ENCODE assay signal across 9 mouse cellular contexts in the genomic region with DNA sequence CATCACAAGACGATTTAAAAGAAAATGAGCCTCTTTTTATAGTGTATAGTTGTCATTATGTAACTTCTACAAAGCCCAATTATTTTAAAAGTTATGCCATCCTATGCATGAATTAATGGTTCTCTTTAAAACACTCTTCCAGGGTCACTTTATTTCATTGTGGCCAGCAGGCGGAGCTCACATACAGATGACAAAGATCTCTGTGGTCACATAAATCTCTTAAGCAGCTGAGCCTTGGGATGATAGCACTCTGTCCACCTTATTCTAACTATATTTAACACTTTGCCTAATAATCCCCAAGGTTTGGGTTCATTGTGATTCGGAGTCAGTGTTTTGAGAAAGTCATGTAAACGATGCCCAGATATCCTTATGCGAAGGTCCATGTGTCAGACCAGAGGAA. TPM values are rescaled to one million over a fixed set of nuclear protein-coding genes. Genes with fewer than 3 reads are reported as not detected.
A peak's percentile ranks its signal among the peaks of the same experiment; 100 is the strongest.
DNase-seq lines count a peak whose midpoint lies in the region; ATAC-seq and TF ChIP-seq lines count a peak whose summit lies in the region.
"Had no signal": no experiment of that assay in that cellular context is flagged by ENCODE, and none has a peak within 500 bp of the region (broad histone marks: within the 10 kb centered on the region; RNA-seq: fewer than 3 reads in every experiment).

No protein-coding gene starts in this region.

- no peak overlapping the region for H3K4me3 ChIP-seq in forebrain, embryonic 10.5 days
- no peak overlapping the region for H3K4me3 ChIP-seq in forebrain, embryonic 16.5 days (replicated peaks; ENCODE audit: low read length)
- H3K4me3 ChIP-seq in limb, embryonic 10.5 days: no peak overlapping the region
- H3K4me3 ChIP-seq in stomach, postnatal 0 days (ENCODE audit: low read depth, low read length): no peak overlapping the region
- H3K4me3 ChIP-seq: embryonic facial prominence, embryonic 15.5 days had no signal

- no peaks in the 10 kb centered on the region for H3K36me3 ChIP-seq in forebrain, embryonic 10.5 days (replicated peaks)
- no peaks in the 10 kb centered on the region for H3K36me3 ChIP-seq in forebrain, embryonic 16.5 days (ENCODE audit: control insufficient read depth, insufficient read depth)
- no peaks in the 10 kb centered on the region for H3K36me3 ChIP-seq in limb, embryonic 10.5 days
- no peaks in the 10 kb centered on the region for H3K36me3 ChIP-seq in stomach, postnatal 0 days (ENCODE audit: control insufficient read depth, insufficient read depth, low read length)
- H3K36me3 ChIP-seq: embryonic facial prominence, embryonic 15.5 days had no signal

- no peak for ATAC-seq in forebrain, embryonic 16.5 days
- ATAC-seq in frontal cortex, adult (ENCODE audit: low TSS enrichment): peak; percentile 83
- no peak for ATAC-seq in stomach, postnatal 0 days (ENCODE audit: low FRiP score, low TSS enrichment)

- 53% methylated on average over 5 of the region's 5 CpGs for WGBS in forebrain, embryonic 10.5 days
- 51% methylated on average over 5 of the region's 5 CpGs for WGBS in forebrain, embryonic 16.5 days
- WGBS in limb, embryonic 10.5 days: 56% methylated on average over 5 of the region's 5 CpGs
- 52% methylated on average over 5 of the region's 5 CpGs for WGBS in stomach, postnatal 0 days

- TF ChIP-seq CTCF in stomach, postnatal 0 days (IDR thresholded peaks at IDR 0.05; ENCODE audit: low read depth): peak; percentile 74

- no peaks in the 10 kb centered on the region for H3K27me3 ChIP-seq in forebrain, embryonic 10.5 days (ENCODE audit: poor library complexity, severe bottlenecking)
- H3K27me3 ChIP-seq in forebrain, embryonic 16.5 days (replicated peaks; ENCODE audit: control insufficient read depth, insufficient read depth, low read length): no peaks in the 10 kb centered on the region
- no peaks in the 10 kb centered on the region for H3K27me3 ChIP-seq in limb, embryonic 10.5 days (ENCODE audit: low read depth, poor library complexity, severe bottlenecking)
- no peaks in the 10 kb centered on the region for H3K27me3 ChIP-seq in stomach, postnatal 0 days (ENCODE audit: control insufficient read depth, insufficient read depth, low read length)
- H3K27me3 ChIP-seq: embryonic facial prominence, embryonic 15.5 days had no signal

- no peaks in the 10 kb centered on the region for H3K4me1 ChIP-seq in forebrain, embryonic 10.5 days
- no peaks in the 10 kb centered on the region for H3K4me1 ChIP-seq in forebrain, embryonic 16.5 days (replicated peaks; ENCODE audit: control insufficient read depth, insufficient read depth, low read length)
- no peaks in the 10 kb centered on the region for H3K4me1 ChIP-seq in limb, embryonic 10.5 days
- no peaks in the 10 kb centered on the region for H3K4me1 ChIP-seq in stomach, postnatal 0 days (replicated peaks; ENCODE audit: control insufficient read depth, insufficient read depth)
- H3K4me1 ChIP-seq: embryonic facial prominence, embryonic 15.5 days had no signal

- no peaks in the 10 kb centered on the region for H3K9me3 ChIP-seq in forebrain, embryonic 10.5 days
- H3K9me3 ChIP-seq in forebrain, embryonic 16.5 days (ENCODE audit: control insufficient read depth, low read length): no peaks in the 10 kb centered on the region
- H3K9me3 ChIP-seq in limb, embryonic 10.5 days (replicated peaks): no peaks in the 10 kb centered on the region
- H3K9me3 ChIP-seq in stomach, postnatal 0 days (ENCODE audit: control insufficient read depth, low read length): no peaks in the 10 kb centered on the region
- H3K9me3 ChIP-seq: embryonic facial prominence, embryonic 15.5 days had no signal

- H3K9ac ChIP-seq in forebrain, embryonic 16.5 days (replicated peaks; ENCODE audit: low read depth, low read length): no peak overlapping the region
- H3K9ac ChIP-seq in stomach, postnatal 0 days (ENCODE audit: low read length): no peak overlapping the region
- H3K9ac ChIP-seq: embryonic facial prominence, embryonic 15.5 days had no signal

- no peak for TF ChIP-seq EP300 in stomach, postnatal 0 days (optimal IDR thresholded peaks at IDR 0.05)

- peak; percentile 25 for DNase-seq in forebrain, embryonic 10.5 days (ENCODE audit: extremely low spot score, low spot score)
- peak; percentile 8 for DNase-seq in ovary, postnatal 14 days (ENCODE audit: low spot score)
- no peak for DNase-seq in ovary, postnatal 10 days (ENCODE audit: low spot score)
- peak; percentile 34 for DNase-seq in limb, embryonic 10.5 days (ENCODE audit: low spot score)
- DNase-seq in stomach, postnatal 0 days (ENCODE audit: low spot score): peak; percentile 29
- no peak for DNase-seq in thymus, postnatal 0 days (ENCODE audit: low spot score)

- no peak overlapping the region for H3K27ac ChIP-seq in forebrain, embryonic 10.5 days
- no peak overlapping the region for H3K27ac ChIP-seq in forebrain, embryonic 16.5 days (ENCODE audit: low read length)
- no peak overlapping the region for H3K27ac ChIP-seq in limb, embryonic 10.5 days
- no peak overlapping the region for H3K27ac ChIP-seq in stomach, postnatal 0 days (replicated peaks)
- H3K27ac ChIP-seq: embryonic facial prominence, embryonic 15.5 days had no signal

- H3K4me2 ChIP-seq in forebrain, embryonic 16.5 days (ENCODE audit: low read length): no peak overlapping the region
- no peak overlapping the region for H3K4me2 ChIP-seq in stomach, postnatal 0 days (replicated peaks; ENCODE audit: low read depth)
- H3K4me2 ChIP-seq: embryonic facial prominence, embryonic 15.5 days had no signal

RNA-seq across cellular contexts. Expression of gene Phactr1, which starts 56.9 kb away (rescaled TPM):
- 4.5 and 5.5 TPM in 2 replicates for polyA plus RNA-seq in forebrain, embryonic 10.5 days (2016; fragmentation: Nextera tagmentation; extraction: Ambion mirVana)
- polyA plus RNA-seq in forebrain, embryonic 16.5 days (2015; fragmentation: Nextera tagmentation; extraction: Ambion mirVana): 82.7 and 94.8 TPM in 2 replicates
- polyA plus RNA-seq in limb, embryonic 10.5 days (2016; fragmentation: Nextera tagmentation; extraction: Ambion mirVana): 0.49 and 2.0 TPM in 2 replicates
- polyA plus RNA-seq in stomach, postnatal 0 days (2015; fragmentation: Nextera tagmentation; extraction: Ambion mirVana): 5.6 TPM in 2 replicates
- polyA plus RNA-seq in thymus, postnatal 0 days (2015; fragmentation: Nextera tagmentation; extraction: Ambion mirVana): 2.7 and 3.2 TPM in 2 replicates

Comparison
In these comparisons a context has a peak if more than half of its experiments do, and no peak if none do; other contexts are left out.
1. DNase-seq: peak in forebrain, embryonic 10.5 days (single experiment), ovary, postnatal 14 days (single experiment), limb, embryonic 10.5 days (single experiment) and stomach, postnatal 0 days (single experiment); none in ovary, postnatal 10 days (single experiment) and thymus, postnatal 0 days (single experiment).
2. RNA of gene Phactr1, which starts 56.9 kb away (polyA plus RNA-seq): 82.7 to 94.8 TPM in forebrain, embryonic 16.5 days; 5.6 TPM in stomach, postnatal 0 days, 4.5 to 5.5 TPM in forebrain, embryonic 10.5 days, 2.7 to 3.2 TPM in thymus, postnatal 0 days and 0.49 to 2.0 TPM in limb, embryonic 10.5 days; every median in the first group is over 10 times any median in the second.